Mouse (Mus musculus): ENCODE measurements around the gene Tmpo. TPM values are rescaled to one million over a fixed set of nuclear protein-coding genes. Genes with fewer than 3 reads are reported as not detected.

Tmpo gene
- polyA plus RNA-seq, 1 experiment from 2014 or later: 130 TPM

DNA sequence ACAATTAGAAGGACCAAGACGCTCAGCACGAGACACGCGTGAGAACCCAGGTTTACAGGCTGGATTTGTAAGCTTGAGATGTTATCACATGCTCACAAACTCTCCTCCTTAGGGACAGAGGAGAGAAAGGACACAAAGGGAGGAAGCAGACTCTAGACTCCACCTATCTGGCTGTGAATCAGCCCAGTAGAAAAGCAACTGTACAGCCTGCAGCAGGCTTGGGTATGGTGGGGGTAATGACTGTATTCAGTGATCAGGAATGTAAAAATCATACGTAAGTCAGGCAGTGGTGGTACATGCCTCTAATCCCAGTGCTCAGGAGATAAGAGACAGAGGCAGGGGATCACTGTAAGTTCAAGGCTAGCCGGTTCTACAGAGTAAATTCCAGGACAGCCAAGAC, 24.8 kb downstream of the Tmpo start:
- no peaks in the 10 kb centered on the region for H3K9me3 ChIP-seq (replicated peaks)
- no peaks in the 10 kb centered on the region; the same call in 1 of the 2 replicates for H3K4me1 ChIP-seq (replicated peaks)
- H3K4me2 ChIP-seq: no peak overlapping the region
- peaks cover 98% of the 10 kb centered on the region for H3K36me3 ChIP-seq (replicated peaks)
- no peak for ATAC-seq (ENCODE audit: insufficient read depth)
- H3K4me3 ChIP-seq (replicated peaks): no peak overlapping the region
- H3K27ac ChIP-seq (replicated peaks): no peak overlapping the region
- 88% methylated on average over 6 of the region's 6 CpGs for WGBS (ENCODE audit: insufficient replicate concordance)
- H3K27me3 ChIP-seq: no peaks in the 10 kb centered on the region
- H3K9ac ChIP-seq: no peak overlapping the region

GRCm38 (mm10) chr10:91153894-91154503, 27.1 kb downstream of the Tmpo start:
- WGBS (ENCODE audit: insufficient replicate concordance): 88% methylated on average over 10 of the region's 10 CpGs
- no peak overlapping the region for H3K9ac ChIP-seq
- ATAC-seq (ENCODE audit: insufficient read depth): no peak
- no peak overlapping the region for H3K4me3 ChIP-seq (replicated peaks)
- H3K27me3 ChIP-seq: no peaks in the 10 kb centered on the region
- no peaks in the 10 kb centered on the region for H3K9me3 ChIP-seq (replicated peaks)
- H3K4me1 ChIP-seq (replicated peaks): no peaks in the 10 kb centered on the region
- no peak overlapping the region for H3K4me2 ChIP-seq
- H3K27ac ChIP-seq (replicated peaks): no peak overlapping the region
- peaks cover 98% of the 10 kb centered on the region for H3K36me3 ChIP-seq (replicated peaks)

DNA sequence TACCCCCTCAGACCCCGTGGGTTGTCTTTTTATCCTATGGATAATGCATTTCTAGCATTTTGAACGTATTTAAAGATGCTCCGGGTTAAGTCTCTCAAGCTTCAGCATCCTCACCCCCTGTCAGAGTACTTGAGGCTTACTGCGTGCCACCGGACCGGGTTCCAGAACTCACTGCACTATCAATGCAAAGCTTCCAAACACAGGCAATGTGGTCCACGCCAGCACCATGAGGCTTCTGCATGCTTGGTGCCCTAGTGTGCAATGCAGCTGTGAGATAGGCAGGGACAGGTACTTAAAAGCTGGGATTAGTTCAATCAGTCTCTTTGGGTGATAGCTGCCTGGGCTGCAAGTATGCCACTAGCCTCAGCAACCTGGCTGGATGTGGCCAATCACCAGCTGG, 35.7 kb downstream of the Tmpo start:
- Histone ChIP-seq H3K27ac (replicated peaks) (no peak overlapping the region), H3K9ac (no peak overlapping the region), H3K36me3 (replicated peaks) (peaks cover 57% of the 10 kb centered on the region), H3K9me3 (replicated peaks) (no peaks in the 10 kb centered on the region), H3K27me3 (no peaks in the 10 kb centered on the region), H3K4me1 (replicated peaks) (peaks cover 3% of the 10 kb centered on the region; the same call in 1 of the 2 replicates), H3K4me3 (replicated peaks) (no peak overlapping the region), H3K4me2 (no peak overlapping the region)
- WGBS (ENCODE audit: insufficient replicate concordance): 94% methylated on average over 7 of the region's 7 CpGs
- ATAC-seq (ENCODE audit: insufficient read depth): no peak

DNA sequence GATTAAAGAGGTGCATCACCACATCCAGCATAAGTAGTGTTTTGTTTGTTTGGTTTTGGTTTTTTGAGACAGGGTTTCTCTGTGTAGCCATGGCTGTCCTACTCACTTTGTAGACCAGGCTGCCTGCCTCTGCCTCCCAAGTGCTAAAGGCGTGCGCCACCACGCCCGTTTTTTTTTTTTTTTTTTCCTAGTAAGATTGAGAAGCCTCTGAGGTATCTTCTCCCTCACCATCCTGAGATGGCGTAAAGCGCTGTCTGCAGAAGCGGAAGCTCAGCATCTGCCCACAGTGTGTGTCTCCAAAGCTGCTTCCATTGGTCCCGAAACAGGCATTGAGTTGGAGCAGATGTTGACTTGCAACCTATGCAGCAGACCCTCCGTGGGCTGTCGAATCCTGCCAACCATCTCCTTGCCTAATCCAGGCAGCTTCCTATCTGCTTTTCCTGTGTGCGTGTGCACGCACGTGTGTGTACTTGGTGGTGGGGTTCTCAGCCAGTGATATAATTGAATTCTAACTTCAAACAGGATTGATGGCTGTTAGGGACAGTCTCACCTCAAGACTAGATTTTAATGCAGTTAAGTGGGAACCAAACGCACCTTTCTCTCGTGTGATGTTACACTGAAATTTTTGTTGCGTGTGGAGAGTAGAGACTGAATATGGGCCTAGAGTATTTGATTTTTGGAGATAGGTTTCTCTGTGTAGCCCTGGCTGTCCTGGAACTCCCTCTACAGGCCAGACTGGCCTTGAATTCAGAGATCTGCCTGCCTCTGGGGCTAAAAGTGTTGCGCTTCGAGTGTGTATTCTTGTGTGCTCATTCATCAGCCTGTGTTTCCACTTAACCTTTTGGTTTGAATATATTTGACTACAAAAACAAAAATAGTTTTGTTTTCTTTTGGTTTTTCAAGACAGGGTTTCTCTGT, 37.5 kb downstream of the Tmpo start:
- no peaks in the 10 kb centered on the region for H3K9me3 ChIP-seq (replicated peaks)
- WGBS (ENCODE audit: insufficient replicate concordance): 50% methylated on average over 18 of the region's 18 CpGs
- ATAC-seq (ENCODE audit: insufficient read depth): no peak

DNA sequence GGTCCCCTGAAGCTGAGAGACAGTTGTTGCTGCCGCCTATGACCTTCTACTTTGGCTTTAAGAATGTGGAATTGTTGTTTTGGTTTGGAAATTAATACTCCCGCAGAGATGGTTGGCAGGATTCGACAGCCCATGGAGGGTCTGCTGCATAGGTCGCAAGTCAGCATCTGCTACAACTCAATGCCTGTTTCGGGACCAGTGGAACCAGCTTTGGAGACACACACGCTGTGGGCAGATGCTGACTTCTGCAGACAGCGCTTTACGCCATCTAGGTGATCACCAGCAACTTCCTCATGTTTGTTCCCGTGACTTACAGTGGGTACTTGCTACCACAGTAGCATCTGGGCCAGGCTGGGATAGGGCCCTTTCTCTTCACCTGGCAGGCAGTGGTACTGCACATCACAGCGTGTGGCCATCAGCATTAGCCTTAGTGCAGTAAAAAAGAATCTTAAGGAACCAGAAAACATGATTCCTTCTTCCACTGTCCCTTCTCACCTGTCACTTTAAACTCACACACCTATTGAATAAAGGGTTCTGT, 38.4 kb downstream of the Tmpo start:
- Histone ChIP-seq H3K27ac (replicated peaks) (no peak overlapping the region), H3K9me3 (replicated peaks) (no peaks in the 10 kb centered on the region), H3K27me3 (no peaks in the 10 kb centered on the region), H3K9ac (no peak overlapping the region), H3K4me3 (replicated peaks) (no peak overlapping the region), H3K4me1 (replicated peaks) (peaks cover 17% of the 10 kb centered on the region), H3K36me3 (replicated peaks) (peaks cover 33% of the 10 kb centered on the region), H3K4me2 (no peak overlapping the region)
- ATAC-seq (ENCODE audit: insufficient read depth): no peak; the same call in 1 of the 2 replicates
- 70% methylated on average over 10 of the region's 10 CpGs for WGBS (ENCODE audit: insufficient replicate concordance)

More for the DNA sequence above, 37.5 kb downstream of the Tmpo start:
- no peaks in the 10 kb centered on the region for H3K27me3 ChIP-seq
- H3K9ac ChIP-seq: no peak overlapping the region
- H3K36me3 ChIP-seq (replicated peaks): peaks cover 38% of the 10 kb centered on the region
- H3K4me2 ChIP-seq: no peak overlapping the region
- H3K4me3 ChIP-seq (replicated peaks): no peak overlapping the region
- no peak overlapping the region for H3K27ac ChIP-seq (replicated peaks)
- peaks cover 13% of the 10 kb centered on the region for H3K4me1 ChIP-seq (replicated peaks)

DNA sequence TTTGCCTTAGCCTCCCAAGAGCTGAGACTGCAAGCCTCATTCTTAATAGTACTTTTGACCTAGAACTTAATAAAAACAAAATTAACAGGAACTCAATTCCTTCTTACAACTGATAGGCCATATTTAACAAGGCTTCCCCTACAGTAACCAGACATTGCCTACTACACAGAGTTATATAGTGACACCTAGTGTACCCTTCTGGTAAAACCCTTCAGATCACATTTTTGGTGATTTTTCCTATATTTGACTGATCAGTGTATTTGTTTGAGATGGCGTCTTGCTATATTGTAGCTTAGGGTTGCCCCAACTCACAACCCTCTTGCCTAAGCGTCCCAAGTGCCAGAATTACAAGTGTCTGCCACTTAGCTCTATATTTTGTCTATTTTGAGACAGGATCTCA, 39.6 kb downstream of the Tmpo start:
- H3K9me3 ChIP-seq (replicated peaks): no peaks in the 10 kb centered on the region
- H3K36me3 ChIP-seq (replicated peaks): peaks cover 23% of the 10 kb centered on the region
- no peak overlapping the region for H3K9ac ChIP-seq
- peaks cover 17% of the 10 kb centered on the region for H3K4me1 ChIP-seq (replicated peaks)
- no peak overlapping the region for H3K4me3 ChIP-seq (replicated peaks)
- WGBS (ENCODE audit: insufficient replicate concordance): 17% methylated on average over 2 of the region's 2 CpGs
- no peaks in the 10 kb centered on the region for H3K27me3 ChIP-seq
- no peak overlapping the region for H3K4me2 ChIP-seq
- H3K27ac ChIP-seq (replicated peaks): no peak overlapping the region
- ATAC-seq (ENCODE audit: insufficient read depth): 0 out of 2 replicates have a peak, but pooled peaks have one; percentile 14

DNA sequence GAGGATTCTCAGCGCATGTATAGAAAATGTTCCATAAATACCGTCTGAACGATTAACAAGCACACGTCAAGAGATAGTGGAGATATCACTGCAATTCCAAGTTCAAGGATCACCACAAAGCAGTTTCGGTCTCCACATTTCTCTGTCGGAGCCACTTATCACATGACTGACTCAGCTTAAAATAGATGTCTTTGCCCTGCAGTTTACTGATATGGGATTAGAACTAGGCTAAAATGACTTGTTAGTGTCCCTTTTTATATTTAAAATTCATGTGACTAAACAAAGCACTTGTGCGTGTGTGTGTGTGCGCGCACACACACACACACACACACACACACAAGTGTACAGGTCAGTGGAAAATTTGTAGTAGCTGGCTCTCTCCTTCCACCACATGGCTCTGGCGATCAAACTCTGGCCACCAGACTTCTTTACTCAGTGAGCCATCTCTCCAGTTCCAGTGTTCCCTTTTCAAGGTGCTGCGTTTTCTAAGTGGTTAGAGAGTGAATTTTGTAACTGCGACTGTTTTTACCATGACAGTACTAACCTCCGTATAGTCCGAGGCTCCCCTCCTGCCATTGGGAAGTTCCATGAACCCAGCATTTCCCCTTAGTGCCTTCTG, 41.9 kb downstream of the Tmpo start:
- H3K27ac ChIP-seq (replicated peaks): 0 out of 2 replicates have a peak overlapping the region, but pooled peaks have one; percentile 38
- no peaks in the 10 kb centered on the region for H3K9me3 ChIP-seq (replicated peaks)
- H3K4me2 ChIP-seq: no peak overlapping the region
- H3K4me3 ChIP-seq (replicated peaks): no peak overlapping the region
- H3K27me3 ChIP-seq: no peaks in the 10 kb centered on the region
- 0 out of 2 replicates have a peak, but pooled peaks cover 2% of the 10 kb centered on the region for H3K36me3 ChIP-seq (replicated peaks)
- no peak for ATAC-seq (ENCODE audit: insufficient read depth)
- 55% methylated on average over 14 of the region's 14 CpGs for WGBS (ENCODE audit: insufficient replicate concordance)
- H3K9ac ChIP-seq: no peak overlapping the region
- H3K4me1 ChIP-seq (replicated peaks): peaks cover 17% of the 10 kb centered on the region

DNA sequence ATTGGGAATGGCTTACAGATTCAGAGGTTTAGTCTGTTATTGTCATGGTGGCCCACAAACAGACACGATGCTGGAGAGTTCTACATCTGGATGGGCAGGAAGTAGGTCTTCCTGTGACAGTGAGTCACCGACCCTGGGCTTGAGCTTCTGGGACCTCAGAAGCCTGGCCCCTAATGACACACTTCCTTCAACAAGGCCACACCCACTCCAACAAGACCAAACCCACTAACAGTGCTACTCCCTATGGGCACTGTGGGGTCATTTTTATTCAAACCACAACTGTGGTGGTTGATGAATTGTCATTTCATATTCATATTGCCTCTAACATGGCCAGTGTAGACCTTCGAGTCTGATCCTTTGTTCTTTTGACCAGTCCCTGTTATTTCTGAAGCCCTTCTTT, 42.8 kb downstream of the Tmpo start:
- Histone ChIP-seq H3K9ac (no peak overlapping the region), H3K9me3 (replicated peaks) (no peaks in the 10 kb centered on the region), H3K4me3 (replicated peaks) (no peak overlapping the region), H3K27me3 (no peaks in the 10 kb centered on the region), H3K36me3 (replicated peaks) (no peaks in the 10 kb centered on the region), H3K27ac (replicated peaks) (no peak overlapping the region), H3K4me1 (replicated peaks) (peaks cover 17% of the 10 kb centered on the region), H3K4me2 (no peak overlapping the region)
- WGBS (ENCODE audit: insufficient replicate concordance): 36% methylated on average over 3 of the region's 3 CpGs
- 0 out of 2 replicates have a peak, but pooled peaks have one; percentile 24 for ATAC-seq (ENCODE audit: insufficient read depth)

DNA sequence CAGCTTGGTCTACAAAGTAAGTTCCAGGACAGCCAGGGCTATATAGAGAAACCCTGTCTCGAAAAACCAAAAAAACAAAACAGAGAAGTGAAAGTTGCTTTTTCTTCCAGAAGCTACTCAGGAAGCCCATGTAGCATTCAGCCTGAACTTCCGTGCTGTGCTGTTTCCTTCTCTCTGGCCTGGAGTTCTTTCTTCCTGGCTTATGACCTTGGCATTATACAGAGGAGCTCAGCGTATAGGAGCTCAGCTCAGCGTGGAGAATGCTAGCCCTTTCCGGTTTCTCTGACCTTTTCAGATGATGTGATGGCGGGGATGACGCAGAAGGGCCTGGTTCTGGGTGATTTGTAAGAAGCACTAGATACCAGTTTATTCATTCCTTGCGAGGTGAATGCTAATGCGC, 43.7 kb downstream of the Tmpo start:
- Histone ChIP-seq H3K27me3 (no peaks in the 10 kb centered on the region), H3K4me1 (replicated peaks) (peaks cover 17% of the 10 kb centered on the region), H3K9ac (no peak overlapping the region), H3K4me2 (no peak overlapping the region), H3K9me3 (replicated peaks) (no peaks in the 10 kb centered on the region), H3K36me3 (replicated peaks) (no peaks in the 10 kb centered on the region), H3K4me3 (replicated peaks) (no peak overlapping the region), H3K27ac (replicated peaks) (0 out of 2 replicates have a peak overlapping the region, but pooled peaks have one; percentile 34)
- ATAC-seq (ENCODE audit: insufficient read depth): 0 out of 2 replicates have a peak, but pooled peaks have one; percentile 16
- 65% methylated on average over 9 of the region's 9 CpGs for WGBS (ENCODE audit: insufficient replicate concordance)

DNA sequence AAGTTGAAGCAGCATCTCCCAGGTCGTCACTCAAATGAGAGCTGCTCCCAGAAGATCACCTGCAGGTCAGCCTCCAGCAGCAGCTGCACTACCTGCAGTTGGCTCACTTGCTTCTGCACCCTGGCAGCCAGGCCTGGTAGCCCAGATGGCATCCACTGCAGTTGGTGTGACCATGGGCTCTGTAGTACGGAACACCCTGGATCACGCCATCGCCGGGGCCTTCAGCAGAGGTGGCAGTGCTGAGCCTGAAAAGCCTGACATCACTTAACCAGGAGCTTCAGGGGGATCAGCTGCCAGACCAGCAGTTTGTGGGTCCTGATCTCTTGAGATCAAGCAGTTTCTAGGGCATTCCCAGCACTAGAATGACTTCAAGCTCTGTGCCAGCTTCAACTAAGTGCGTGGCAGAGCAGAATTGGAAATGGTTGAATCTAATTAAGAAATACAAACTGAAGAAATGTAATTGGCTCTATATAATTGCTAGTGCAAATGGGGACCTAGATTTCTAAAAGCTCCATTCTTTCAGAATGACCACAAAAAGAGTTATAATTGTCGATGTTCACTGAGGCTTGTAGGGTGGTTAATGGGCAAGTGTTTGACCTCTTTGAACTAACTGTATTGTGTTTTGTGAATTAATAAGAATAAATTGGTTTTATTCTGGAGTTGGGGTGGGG, 45.7 kb downstream of the Tmpo start:
- Histone ChIP-seq H3K9me3 (replicated peaks) (no peaks in the 10 kb centered on the region), H3K9ac (no peak overlapping the region), H3K4me1 (replicated peaks) (peaks cover 15% of the 10 kb centered on the region), H3K4me3 (replicated peaks) (no peak overlapping the region), H3K27me3 (no peaks in the 10 kb centered on the region), H3K27ac (replicated peaks) (no peak overlapping the region), H3K4me2 (no peak overlapping the region), H3K36me3 (replicated peaks) (no peaks in the 10 kb centered on the region)
- WGBS (ENCODE audit: insufficient replicate concordance): 84% methylated on average over 7 of the region's 7 CpGs
- no peak for ATAC-seq (ENCODE audit: insufficient read depth)
